Mouse (Mus musculus): ENCODE data around the gene Maco1.
A peak's percentile ranks its signal among the peaks of the same experiment; 100 is the strongest.

Maco1 gene

DNA sequence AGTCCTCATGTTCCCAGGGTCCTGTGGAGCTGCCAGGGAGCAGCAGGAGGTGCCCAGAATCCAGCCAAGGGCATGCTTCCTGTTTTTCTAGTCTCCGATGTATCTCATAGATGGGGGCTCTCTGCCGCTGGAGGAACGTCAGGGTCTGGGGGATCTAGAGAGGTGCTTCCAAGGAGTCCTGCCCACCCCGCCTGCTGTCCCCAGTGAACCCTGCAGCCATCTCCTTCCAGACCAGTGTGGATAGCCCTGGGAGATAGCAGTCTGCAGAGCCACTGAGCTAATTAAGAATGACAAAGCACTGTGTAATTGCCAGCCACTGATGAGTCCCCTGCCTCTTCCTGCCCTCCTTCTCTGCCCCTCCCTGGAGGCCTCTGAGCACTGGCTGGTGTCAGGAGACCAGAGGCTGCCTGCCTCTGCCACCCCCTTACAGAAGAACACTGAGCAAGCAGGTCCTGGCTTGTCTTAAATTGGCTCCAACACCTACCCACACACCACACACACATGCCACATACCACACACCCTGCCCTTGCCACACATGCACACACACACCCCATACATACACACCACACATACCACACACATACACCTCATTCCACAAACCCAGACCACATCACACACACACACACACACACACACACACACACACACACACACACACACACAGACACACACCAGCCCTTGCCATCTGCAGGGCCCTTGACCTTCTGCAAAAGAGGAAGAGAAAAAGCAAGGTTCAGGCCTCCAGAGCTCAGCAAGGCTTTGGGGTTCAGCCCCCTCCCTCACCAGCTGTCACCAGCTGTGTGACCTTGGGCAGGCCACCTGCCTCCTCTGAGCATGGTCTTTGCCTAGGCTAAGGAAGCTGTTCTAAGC, 80.1 kb downstream of the Maco1 start:
- no peak for DNase-seq (ENCODE audit: low spot score)

DNA sequence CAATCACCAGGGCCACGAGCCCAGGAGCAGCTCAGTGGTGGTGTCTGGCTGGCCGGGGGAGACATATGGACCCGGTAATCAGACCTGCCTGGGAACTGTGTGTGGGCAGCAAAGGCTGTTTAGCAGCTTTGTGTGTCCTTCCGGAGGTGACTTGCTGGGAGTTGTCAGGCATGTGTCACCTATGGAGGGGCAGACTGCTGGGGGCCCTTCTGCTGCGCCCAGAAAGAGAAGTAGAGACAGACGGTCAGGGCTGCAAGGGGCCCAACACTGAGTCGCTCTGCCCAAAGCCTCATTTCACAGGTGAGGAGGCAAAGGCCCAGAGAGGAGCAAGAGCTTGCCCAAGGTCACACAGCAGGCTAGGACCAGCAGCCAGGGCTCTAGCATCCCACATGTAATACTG, 83.3 kb downstream of the Maco1 start:
- DNase-seq (ENCODE audit: low spot score), result no peak

DNA sequence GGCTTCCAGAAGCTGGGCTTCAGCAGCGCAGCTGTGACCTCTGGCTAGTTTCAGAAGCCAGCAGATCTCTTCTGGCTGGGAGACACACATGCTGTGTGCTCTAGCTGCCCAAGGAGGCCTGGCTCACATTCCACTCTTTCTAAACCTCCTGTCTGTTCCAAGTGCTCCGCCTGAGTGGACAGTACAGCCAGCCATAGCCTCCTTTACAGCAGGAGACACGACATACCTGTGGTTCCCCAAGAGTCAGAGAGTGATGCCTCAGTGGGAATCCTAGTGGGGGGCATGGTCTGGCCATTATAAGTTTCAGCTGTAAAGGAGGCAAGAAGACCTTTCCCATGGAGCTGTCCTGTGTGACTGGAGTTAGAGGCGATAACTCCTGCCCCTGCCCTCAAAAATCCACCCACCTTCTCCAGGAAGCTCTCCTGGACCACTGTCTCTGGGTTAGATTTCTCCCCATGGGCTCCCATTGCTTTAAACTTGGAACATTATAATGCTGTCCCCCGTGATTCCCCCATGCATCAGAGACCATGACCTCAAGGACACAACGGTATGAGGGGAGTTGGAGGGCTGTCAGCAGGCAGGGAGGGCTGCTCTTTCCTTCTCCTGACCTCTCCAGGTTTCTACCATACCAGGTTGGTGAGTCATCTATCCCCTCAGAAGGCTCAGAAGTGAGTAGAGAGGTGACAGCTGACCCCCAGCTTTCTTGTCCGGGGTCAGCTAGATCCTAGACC, 83.9 kb downstream of the Maco1 start:
- DNase-seq (ENCODE audit: low spot score), result no peak

DNA sequence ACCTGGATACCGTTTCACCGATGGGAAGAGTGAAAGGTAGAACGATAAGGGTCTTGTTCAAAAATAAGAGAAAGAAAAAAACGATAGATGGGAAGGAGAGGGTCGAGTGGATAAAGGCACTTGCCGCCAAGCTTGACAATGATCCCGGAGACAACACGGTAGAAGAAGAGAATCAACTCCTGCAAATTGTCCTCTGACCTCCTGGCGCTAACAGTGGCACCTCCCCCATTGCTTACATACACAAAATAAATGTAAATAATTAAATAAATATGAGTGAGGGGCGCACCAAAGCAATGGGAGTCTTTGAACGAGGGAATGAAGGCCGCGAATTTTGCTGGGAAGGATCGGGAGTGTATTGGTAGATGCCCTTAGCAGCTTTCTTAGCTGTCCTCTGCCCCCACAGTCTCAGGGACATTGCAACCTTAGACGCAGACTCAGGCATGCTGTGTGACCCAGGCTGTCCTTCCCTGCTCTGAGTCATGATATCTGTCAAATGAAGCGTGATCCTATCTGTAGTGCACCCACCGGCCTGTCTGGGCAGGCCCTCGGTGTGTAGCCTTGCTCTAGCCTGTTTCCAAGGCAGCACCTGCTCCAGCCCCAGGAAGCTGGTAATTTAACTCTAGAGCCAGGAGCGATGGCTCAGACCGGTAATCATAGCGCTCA, 84.8 kb downstream of the Maco1 start:
- no peak for DNase-seq (ENCODE audit: low spot score)

DNA sequence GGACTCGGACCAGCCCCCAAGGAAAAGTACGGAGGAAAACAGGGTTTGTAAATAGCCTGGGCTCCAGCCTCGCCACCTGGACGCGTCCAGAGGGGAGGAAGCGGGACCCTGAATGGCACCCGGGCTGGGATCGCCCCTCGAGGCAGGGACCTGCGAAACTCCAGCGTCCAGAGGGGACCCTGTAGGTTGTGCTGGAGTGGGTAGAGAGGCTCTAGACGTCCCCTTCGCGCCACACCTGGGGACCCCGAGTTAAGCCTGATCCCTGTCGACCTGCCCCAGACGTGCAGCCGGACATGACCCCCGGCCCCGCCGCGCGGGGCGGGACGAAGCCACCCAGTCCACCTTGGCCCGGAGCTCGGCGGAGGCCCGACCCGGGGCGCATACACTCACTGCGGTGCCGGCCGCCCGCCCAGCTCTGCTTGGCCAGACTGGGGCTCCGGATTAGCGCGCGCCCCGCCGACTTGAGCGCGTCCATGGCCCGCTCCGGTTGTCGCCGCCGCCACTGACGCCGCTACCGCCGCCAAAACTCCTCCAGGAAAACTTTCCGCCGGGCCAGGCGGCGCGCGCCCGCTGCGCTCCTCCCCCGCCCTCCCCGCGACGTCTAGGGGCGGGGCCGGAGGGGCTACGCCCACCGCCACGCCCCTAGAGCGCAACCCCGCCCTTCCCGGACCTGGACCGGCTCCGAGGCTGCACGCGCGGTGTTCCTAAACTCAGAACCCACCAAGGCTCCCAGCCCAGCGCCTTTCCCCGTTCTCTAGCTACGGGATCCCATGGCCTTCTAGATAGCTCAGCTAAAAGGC, 85.5 kb downstream of the Maco1 start, which contains the start of gene Ldlrap1:
Gene Ldlrap1 (minus strand): TSS at position 599 of the 800 bp plus-strand sequence.
- DNase-seq (ENCODE audit: low spot score), result peak; percentile 89

DNA sequence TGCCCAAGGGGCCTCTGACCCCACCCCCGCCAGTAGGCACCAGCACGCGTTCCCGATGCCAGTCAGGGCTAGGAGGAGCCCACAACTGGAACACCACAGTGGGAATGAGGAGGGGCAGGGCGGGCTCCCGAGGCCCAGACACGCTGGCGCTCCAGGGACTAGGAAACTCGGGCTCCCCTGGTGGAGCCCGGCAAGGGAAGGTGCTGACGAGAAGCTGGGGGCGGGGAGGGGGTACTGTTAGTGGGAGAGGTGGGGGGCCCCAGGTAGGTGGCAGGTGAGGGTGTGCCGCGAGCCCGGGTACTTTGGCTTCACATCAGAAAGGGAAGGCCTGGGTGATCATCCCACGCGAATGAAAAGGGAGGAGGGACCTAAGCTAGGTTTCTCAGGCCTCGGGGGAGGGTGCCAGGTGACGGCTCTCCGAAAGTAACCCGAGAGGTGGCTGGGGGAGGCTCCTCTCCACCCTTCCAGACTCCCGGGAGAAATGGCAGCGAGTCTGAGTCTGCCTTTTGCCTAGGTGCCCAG, 86.2 kb downstream of the Maco1 start:
- peak; percentile 71 for DNase-seq (ENCODE audit: low spot score)

DNA sequence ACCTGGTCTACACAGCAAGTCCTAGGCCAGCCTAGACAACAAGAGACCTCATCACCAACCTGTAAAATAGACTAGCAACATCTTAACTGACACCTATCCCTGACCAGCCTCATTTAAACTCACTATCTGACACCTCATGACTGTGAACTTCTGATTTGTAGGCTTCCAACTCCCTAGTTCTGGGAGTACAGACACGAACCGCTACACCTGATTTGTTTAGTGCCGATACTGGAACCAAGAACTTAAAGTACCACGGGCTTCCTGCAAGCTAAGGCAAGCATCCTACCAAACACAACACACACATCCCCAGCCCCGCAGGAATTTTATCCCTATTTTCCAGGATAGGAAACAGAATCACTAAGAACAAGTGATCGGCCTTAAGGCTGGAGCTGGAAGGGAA, 86.9 kb downstream of the Maco1 start:
- no peak for DNase-seq (ENCODE audit: low spot score)

DNA sequence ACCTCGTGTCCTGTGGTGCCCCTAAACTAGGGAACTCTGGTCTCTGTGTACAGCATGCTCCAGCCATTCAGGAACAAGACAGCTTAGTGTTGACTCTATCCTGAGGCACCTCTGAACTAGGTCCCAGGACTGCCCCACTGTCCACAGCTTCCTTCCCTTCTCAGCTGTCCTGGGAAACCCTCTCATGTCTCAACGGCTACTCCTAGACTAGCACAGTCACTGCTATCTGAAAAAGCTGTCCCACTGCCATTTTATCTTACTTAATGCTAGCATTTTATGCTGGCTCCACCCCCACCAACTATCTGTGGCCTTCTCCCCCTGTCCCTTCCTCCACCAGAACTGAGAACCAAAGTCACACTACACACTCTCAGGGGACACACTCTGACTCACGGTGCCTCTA, 88.8 kb downstream of the Maco1 start:
- no peak for DNase-seq (ENCODE audit: low spot score)

DNA sequence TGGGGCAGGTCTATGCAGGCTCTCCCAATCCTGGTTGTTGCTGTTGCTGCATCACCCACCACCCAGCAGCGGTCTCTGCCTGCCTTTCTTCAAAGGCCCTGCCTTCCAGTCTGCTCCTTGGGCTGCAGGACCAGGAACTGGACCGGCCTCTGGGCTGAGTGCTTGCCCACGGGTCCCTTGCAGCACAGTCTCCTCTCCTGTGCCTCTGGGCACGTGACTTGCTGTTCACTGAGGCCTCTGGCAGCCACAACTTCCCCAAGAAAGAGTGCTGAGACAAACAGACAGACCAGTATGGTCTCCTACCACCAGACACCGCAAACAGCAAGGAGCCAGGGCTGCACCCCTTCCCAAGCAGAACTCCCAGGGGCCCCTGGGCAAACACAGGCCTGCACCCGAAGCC, 90.8 kb downstream of the Maco1 start:
- no peak for DNase-seq (ENCODE audit: low spot score)

DNA sequence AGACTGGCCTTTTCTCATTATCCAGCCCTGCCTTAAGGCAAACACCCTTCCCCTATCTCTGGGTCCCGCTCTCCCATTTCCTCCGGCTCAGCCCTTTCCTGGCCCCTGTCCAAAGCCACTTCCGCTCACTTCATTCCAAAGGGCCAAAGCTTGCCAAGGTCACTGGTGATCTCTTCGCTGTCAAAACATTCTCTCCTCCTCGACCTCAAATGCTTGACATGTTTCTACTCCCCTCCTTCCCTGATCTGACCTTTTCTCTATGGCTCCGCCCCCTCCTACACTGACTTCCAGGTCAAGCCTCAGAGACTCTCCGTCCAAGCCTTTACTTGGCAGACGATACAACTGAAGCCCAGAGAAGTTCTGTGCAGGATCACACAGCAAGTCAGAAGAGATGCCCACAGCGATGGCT, 92.3 kb downstream of the Maco1 start:
- peak; percentile 79 for DNase-seq (ENCODE audit: low spot score)

DNA sequence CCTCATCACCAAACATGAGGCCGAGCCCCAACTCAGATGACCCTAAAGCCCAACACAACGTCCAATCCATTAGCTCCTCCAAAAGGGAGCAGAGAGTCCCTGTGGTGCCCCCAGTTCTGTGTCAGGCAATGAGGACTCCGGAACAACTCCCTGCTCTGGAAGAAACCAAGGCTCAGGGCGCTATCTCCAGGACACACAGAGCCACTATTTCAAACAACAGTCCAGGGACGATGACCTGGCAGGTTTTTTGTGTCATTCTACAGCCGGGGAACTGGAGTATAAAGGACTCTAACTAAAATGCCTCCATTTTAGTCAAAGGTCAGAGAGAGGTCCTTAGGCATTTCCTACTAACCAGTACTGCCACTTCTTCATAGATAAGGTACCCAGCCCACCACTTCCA, 92.9 kb downstream of the Maco1 start:
- DNase-seq (ENCODE audit: low spot score), result no peak

DNA sequence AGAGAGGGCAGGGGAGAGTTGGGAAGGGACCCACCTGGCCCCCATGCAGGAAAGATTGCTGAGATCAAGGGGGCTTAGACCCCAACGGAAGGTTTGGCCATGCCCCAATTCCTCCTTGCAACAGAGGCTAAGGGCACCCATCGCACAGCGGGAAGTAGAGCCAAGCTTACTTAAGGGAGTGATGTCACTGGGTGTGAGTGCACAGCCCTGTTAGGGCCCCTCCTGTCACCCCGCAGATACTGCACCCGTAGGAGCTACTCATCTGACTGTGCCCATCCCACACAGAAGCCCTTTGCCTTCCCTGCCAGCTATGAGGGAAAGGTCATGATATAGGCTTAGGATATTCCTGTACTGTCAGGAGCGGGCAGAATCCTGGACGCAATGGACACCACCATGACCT, 93.6 kb downstream of the Maco1 start:
- DNase-seq (ENCODE audit: low spot score), result no peak

DNA sequence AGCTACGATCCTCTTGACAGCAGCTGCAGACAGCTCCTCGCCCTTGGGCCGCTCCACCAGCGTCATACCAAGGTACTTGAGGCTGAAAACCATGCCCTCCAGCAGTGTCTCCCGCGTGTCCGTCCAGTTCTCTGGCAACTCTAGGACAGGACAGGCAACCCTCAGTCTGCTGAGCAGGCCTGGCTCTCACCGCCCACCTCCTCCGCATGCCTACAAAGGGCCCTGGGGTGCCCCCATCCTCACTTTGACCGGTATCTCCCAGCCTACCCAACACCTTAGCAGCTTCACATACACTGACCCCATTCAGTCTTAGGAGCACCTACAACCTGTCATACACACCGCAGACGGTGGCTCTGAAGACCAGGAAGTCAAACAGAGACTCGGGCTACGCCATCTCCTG, 94.2 kb downstream of the Maco1 start:
- DNase-seq (ENCODE audit: low spot score), result no peak

DNA sequence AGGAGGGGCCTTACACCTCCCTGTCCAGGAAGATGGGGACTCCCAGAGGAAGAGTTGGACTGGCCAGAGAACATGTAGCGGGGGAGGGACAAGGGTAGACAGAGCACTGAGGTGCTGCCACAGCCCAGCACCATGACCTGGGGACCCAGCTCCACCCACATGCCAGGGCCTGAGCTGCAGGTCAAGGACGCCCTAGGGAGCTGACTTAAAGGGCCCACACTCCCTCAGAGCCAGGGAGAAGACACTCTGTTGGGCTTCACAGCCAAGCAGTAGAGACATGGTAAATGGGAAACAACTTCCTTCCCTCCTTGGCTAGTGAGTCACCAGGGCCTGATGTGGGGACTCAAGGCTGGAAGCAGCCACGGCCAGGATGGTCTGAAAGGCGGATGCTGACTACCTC, 94.8 kb downstream of the Maco1 start:
- no peak for DNase-seq (ENCODE audit: low spot score)

DNA sequence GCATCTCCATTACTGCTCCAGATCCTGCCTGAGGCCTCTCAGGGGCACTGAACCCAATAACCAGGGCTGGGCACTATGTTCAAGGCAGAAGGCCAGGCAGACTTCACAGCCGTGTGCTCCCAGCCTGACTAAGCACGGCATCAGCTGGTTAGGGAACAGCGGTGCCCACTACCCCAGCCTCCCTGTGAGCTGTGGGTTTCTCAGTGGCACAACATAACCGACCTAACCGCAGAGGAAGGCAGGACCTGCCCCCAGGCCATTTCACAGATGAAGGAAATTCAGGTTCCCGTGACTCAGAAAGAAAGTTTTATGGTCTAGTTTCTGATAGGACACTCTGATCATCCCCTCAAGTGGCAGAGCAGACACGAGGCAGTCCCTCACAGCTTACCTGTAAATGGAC, 96.2 kb downstream of the Maco1 start:
- DNase-seq (ENCODE audit: low spot score), result no peak

DNA sequence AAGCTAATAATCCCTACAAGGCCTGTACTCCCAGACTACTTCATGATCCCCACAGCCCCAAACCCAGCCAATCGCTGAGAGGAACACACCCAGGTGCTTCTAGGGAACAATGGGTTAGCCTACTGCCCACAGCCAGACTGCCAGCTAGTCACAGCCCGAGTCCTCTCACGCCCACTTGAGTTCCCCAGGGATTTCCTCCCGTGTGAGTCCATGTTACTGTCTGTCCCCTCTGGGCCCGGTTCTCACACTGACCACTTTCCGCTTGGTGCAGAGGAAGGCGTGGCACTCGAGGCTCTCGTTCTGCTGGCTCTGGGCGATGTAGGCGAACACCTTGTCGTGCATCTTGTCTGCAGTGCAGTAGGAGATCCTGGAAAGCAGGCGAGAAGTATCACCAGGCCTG, 98.2 kb downstream of the Maco1 start:
- no peak for DNase-seq (ENCODE audit: low spot score)

DNA sequence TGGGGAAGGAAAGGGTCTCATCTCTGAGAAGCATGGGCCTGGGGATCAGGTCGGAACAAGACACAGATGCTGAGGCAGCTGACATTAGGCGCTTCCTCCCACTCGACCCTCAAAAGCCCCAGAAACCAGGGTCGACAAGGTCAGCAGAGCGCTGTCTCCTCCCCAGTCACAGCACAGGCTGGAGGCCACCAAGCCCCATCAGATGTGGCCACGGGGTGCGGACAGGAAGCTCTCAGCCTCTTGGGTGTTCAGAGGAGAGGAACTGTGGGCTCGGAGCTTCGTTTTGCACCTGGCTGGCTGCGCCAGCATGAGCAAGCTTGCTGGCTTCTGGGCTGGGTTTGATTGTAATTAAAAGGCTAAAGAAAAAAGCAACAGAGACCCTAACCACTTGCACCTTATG, 98.8 kb downstream of the Maco1 start:
- DNase-seq (ENCODE audit: low spot score), result no peak

DNA sequence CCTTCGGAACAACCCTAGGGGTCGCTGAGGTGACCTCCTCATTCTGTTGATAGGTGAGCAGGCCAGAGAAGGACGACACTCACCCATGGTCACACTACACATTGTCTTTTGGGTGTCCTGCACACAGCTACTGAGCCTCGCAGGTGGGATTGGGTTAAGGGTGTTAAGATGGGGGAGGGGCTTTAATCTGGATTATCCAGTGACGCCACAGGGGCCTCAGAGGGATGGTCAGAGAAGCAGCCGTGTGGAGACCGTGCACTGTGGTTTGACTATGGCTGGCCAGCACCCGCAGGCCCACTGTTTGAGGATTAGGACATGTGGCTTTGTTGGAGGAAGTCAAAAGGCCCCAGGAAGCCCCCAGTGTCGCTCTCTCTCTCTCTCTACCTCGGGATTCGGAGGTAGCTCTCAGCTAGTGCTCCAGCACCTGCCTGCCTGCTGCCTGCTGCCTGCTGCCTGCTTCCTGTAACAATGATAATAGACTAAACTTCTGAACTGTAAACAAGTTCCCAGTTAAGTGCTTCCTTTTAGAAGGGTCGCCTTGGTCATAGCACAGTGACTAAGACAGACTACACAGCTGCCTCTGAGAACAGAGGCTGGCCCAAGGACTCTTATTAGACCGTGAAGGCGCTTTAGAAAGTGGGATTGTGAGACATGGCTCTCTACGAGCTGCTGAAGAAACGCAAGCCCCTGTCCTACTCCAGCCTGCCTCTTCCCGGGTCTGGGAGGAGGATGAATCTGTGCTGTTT, 99.5 kb downstream of the Maco1 start:
- DNase-seq (ENCODE audit: low spot score), result no peak

DNA sequence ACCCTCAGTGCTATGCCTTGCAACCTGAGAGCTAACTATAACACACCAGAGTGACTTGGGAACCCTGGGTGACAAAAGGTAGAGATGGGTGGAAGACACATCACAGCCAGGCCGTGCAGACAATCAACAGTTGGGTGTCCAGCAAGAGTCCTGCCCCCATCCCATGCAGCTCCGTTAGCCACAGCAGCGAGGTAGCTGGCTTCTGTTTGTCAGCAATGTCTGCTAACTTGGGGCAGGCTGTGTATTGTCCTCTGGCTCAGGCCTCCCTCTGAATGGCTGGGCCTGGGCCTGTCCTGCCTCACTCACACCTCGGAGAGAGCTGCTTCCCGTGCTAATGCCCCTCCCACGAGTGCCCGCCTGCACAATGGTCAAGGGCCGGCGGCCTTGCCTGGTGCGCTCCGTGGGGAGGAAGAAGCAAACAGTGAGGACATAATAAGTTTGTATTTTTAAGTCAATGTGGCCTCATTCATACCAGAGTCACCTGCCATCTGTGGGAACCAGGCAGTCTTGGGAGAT, 100.2 kb downstream of the Maco1 start:
- no peak for DNase-seq (ENCODE audit: low spot score)

Measured in testis, postnatal 10 days (tissue).